ENCODE assay signal across 25 mouse cellular contexts in genomic region chr15:7597335-7597734, GRCm38 (mm10).
DNase-seq lines count a peak whose midpoint lies in the region; ATAC-seq and TF ChIP-seq lines count a peak whose summit lies in the region.
"Had no signal": no experiment of that assay in that cellular context is flagged by ENCODE, and none has a peak within 500 bp of the region (broad histone marks: within the 10 kb centered on the region; RNA-seq: fewer than 3 reads in every experiment).

No protein-coding gene starts in this region.

- WGBS in hindbrain, postnatal 0 days: 90% methylated on average over 4 of the region's 4 CpGs

- no peak for ATAC-seq in hindbrain, postnatal 0 days
- ATAC-seq: activated CD4-positive, CD25-positive, alpha-beta regulatory T cell, adult 4 months; forebrain, embryonic 15.5 days had no signal

- H3K4me2 ChIP-seq in hindbrain, postnatal 0 days (ENCODE audit: low read depth, low read length): no peak overlapping the region
- H3K4me2 ChIP-seq: embryonic facial prominence, embryonic 15.5 days; forebrain, embryonic 15.5 days; hindbrain, embryonic 15.5 days; limb, embryonic 13.5 days; liver, embryonic 11.5 days had no signal

- peak; percentile 29 for DNase-seq in Muller cell, postnatal 12 days (ENCODE audit: inconsistent ontology term)
- DNase-seq in lung, adult 18-20 months: peak; percentile 44 to 65
- peak; percentile 20 for DNase-seq in lung, postnatal 14 days
- no peak for DNase-seq in hindbrain, postnatal 0 days (ENCODE audit: low spot score)
- no peak for DNase-seq in testis, postnatal 10 days (ENCODE audit: low spot score)
- no peak for DNase-seq in kidney, adult 8-10 months
- DNase-seq in adrenal gland, postnatal 14 days: no peak
- DNase-seq: adrenal gland, adult 2 months; cerebellum, adult 8-10 months; cerebellum, postnatal 25 days; gastrocnemius, postnatal 36 days; heart, postnatal 14 days; kidney, adult 18-20 months; kidney, postnatal 36 days; midbrain, embryonic 14.5 days had no signal

- TF ChIP-seq CTCF in hindbrain, postnatal 0 days (IDR thresholded peaks at IDR 0.05; ENCODE audit: low read depth): no peak

- H3K27me3 ChIP-seq in hindbrain, postnatal 0 days (ENCODE audit: insufficient read depth, low read length): no peaks in the 10 kb centered on the region
- H3K27me3 ChIP-seq: embryonic facial prominence, embryonic 15.5 days; forebrain, embryonic 15.5 days; hindbrain, embryonic 15.5 days had no signal

- no peak overlapping the region for H3K27ac ChIP-seq in hindbrain, postnatal 0 days
- H3K27ac ChIP-seq: embryonic facial prominence, embryonic 10.5 days; embryonic facial prominence, embryonic 15.5 days; forebrain, embryonic 15.5 days; hindbrain, embryonic 10.5 days; hindbrain, embryonic 15.5 days; layer of hippocampus, adult 2 months; left cerebral cortex, adult 2 months; limb, embryonic 13.5 days had no signal

- H3K4me1 ChIP-seq in hindbrain, postnatal 0 days (ENCODE audit: insufficient read depth, low read length): no peaks in the 10 kb centered on the region
- H3K4me1 ChIP-seq: embryonic facial prominence, embryonic 15.5 days; forebrain, embryonic 15.5 days; hindbrain, embryonic 10.5 days; hindbrain, embryonic 15.5 days had no signal

- H3K4me3 ChIP-seq in hindbrain, postnatal 0 days (ENCODE audit: low read length): no peak overlapping the region
- H3K4me3 ChIP-seq: embryonic facial prominence, embryonic 10.5 days; embryonic facial prominence, embryonic 15.5 days; forebrain, embryonic 15.5 days; hindbrain, embryonic 10.5 days; hindbrain, embryonic 15.5 days; layer of hippocampus, adult 2 months; left cerebral cortex, adult 2 months; limb, embryonic 13.5 days had no signal

- H3K9me3 ChIP-seq in hindbrain, postnatal 0 days (ENCODE audit: low read length): no peaks in the 10 kb centered on the region
- H3K9me3 ChIP-seq: embryonic facial prominence, embryonic 10.5 days; embryonic facial prominence, embryonic 15.5 days; forebrain, embryonic 15.5 days; hindbrain, embryonic 10.5 days; hindbrain, embryonic 15.5 days; limb, embryonic 13.5 days had no signal

- no peak overlapping the region for H3K9ac ChIP-seq in hindbrain, postnatal 0 days (replicated peaks; ENCODE audit: low read length)
- H3K9ac ChIP-seq: embryonic facial prominence, embryonic 15.5 days; forebrain, embryonic 15.5 days; hindbrain, embryonic 15.5 days; limb, embryonic 13.5 days had no signal

- no peaks in the 10 kb centered on the region for H3K36me3 ChIP-seq in hindbrain, postnatal 0 days (ENCODE audit: insufficient read depth, low read length)
- H3K36me3 ChIP-seq: embryonic facial prominence, embryonic 10.5 days; embryonic facial prominence, embryonic 15.5 days; forebrain, embryonic 15.5 days; hindbrain, embryonic 10.5 days; hindbrain, embryonic 15.5 days; limb, embryonic 13.5 days had no signal

Comparison
In these comparisons a context has a peak if more than half of its experiments do, and no peak if none do; other contexts are left out.
1. DNase-seq: peak in Muller cell, postnatal 12 days (single experiment), lung, adult 18-20 months (2 of 2) and lung, postnatal 14 days (single experiment); none in hindbrain, postnatal 0 days (single experiment), testis, postnatal 10 days (single experiment), kidney, adult 8-10 months (0 of 2) and adrenal gland, postnatal 14 days (single experiment).